Mouse (Mus musculus): ENCODE results near the gene Arhgap10.

Arhgap10 gene

DNA sequence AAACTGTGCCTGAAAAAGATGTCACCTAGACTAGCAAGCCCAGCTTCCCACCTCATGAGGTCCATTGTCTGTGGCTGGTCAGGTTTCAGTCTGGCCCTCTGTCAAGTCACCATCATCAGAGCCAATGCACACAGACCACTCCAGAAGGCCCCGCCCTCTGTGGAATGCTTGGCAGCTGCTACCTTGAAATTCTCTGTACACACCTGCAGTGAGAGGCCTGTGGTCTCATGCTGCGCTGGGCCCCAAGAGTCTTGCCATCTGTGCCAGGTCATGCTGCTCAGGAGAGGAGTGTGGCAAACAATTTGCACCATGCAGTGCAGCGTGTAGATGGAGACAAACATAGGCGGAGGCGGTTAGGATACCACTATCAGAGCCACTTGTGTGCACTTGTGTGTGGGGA is 290.0 kb downstream of the Arhgap10 start:
- no peak for DNase-seq (ENCODE audit: low spot score in 2 of 2)

DNA sequence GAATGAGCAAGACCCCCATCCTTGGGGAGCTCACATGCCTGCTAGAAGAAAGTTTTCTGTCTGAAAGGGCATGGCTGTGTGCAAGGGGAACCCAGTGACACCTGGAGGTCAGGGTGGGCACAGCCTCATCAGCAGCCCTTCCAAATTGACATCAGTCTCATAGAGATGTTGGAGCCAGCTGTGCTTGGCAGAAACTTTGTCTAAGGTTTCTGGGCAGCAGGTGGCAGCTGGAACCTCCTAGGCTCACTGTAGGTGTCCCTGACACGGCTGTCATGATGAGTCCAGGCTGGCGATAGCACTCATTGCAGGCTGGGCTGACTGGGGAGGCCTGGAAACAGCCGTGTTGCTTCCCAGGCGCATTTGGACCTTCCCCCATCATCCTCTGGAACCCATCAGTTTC is 294.6 kb downstream of the Arhgap10 start:
- DNase-seq (ENCODE audit: low spot score in 2 of 2), result no peak

DNA sequence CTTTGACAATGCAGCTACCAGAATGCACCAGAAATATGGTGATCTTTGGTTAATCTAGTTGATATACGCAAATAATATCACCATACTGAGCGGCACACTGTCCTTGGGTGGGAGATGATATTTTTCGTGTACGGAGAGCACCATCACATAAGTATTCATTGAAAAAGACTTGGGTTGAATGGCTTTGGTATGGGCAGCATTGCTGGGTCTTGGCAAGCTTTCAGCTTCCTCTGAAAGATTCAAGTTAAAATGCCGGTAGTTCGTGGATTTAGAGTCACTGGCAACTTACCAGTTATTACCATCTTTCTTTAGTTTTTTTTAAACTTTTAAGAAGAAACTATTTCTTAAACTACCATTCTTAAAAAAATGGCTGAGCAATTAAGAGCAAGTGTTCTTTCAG is 302.6 kb downstream of the Arhgap10 start:
- no peak for DNase-seq (ENCODE audit: low spot score in 2 of 2)

DNA sequence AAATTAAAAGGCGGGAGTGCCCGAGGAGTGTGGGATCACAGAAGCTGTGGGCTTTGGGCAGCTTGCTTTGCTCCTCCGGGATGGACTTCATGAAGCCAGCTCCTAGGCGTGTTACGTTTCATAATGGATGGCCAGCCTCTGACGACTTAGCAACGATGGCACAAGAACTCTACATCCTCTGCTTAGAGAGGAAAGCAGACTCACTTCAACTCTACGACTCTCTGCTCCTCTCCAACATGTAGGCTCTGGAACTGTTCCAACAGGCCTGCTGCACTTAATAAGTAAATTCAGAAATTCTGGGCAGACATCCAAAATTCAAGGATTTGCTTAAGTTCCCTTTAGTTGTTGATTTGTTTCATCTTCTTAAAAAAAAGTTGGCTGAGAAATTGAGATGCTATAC is 303.1 kb downstream of the Arhgap10 start:
- DNase-seq (ENCODE audit: low spot score in 2 of 2), result no peak

DNA sequence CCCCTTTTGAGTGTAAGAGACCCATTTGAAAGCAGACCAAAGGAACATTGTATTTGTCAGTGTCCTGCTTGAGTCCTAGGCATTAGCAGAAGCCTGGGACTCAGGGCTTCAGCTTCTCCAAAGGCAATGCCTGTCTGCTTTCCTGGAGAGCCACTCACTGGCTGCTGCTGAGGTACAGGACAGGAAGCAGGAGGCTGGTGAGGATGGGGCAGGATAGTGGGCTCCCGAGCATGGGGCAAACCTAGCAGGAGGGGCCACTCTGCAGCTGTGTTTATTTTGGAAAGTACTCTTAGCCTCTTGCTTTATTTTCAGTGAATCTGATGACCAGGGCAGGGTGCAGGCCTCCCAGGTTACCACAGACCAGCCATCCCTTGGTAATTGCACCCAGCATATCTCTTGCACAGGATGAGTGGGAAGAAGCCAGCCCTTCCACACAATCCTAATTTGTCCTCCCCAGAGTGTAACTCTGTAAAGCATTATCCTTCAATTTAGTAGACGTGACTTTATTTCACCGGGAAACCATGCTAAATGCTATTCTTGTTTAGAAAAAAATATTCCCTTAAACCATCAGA is 303.8 kb downstream of the Arhgap10 start:
- no peak for DNase-seq (ENCODE audit: low spot score in 2 of 2)

DNA sequence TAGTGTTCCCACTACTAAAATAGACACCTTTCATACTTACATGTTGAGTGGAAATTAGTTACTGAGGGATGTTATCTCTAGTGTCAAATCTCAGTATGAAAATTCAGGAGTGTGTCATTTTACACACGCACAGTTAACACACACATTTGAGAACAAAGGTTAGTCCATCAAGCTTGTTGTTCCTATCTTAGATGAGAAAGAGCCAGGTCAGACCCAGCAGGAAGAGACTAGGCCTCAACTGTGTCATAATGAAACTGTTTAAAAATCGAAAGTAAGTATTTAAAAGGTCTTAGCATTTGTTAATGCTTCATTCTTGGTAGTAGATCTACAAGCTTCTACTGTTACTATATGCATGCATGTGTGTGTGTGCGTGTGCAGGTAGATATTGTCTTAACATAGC is 308.5 kb downstream of the Arhgap10 start:
- no peak for DNase-seq (ENCODE audit: low spot score in 2 of 2)

All from urinary bladder, postnatal 4 days (tissue).